Mouse (Mus musculus) lung, postnatal 36 days (tissue): ENCODE measurements around the gene Rab36.

Experiments used
- DNase-seq: peaks from one replicate; pipeline ENCODE4 v3.0.0; 2022; ENCODE audit warnings: mixed read lengths

The Rab36 gene

GRCm38 (mm10) chr10:75070281-75070976 lies 33.6 kb downstream of the Rab36 start:
- DNase-seq = no peak

- peak; percentile 56 for DNase-seq
Measured at GRCm38 (mm10) chr10:75075665-75076064, 38.8 kb downstream of the Rab36 start.

- no peak for DNase-seq
Measured at GRCm38 (mm10) chr10:75078174-75079128, 41.6 kb downstream of the Rab36 start.

- DNase-seq = no peak
Measured at GRCm38 (mm10) chr10:75085330-75085729, 48.5 kb downstream of the Rab36 start.

GRCm38 (mm10) chr10:75088471-75088870 lies 51.6 kb downstream of the Rab36 start:
- DNase-seq = no peak

- DNase-seq = peak; percentile 54
Measured at GRCm38 (mm10) chr10:75091478-75092152, 54.8 kb downstream of the Rab36 start.

GRCm38 (mm10) chr10:75093252-75093987 lies 56.6 kb downstream of the Rab36 start:
- DNase-seq = peak; percentile 29

- DNase-seq = no peak
Measured at GRCm38 (mm10) chr10:75094338-75094737, 57.5 kb downstream of the Rab36 start.

GRCm38 (mm10) chr10:75095216-75095615 lies 58.4 kb downstream of the Rab36 start:
- DNase-seq = no peak

GRCm38 (mm10) chr10:75098446-75099183 lies 61.8 kb downstream of the Rab36 start:
- DNase-seq = peak; percentile 59

GRCm38 (mm10) chr10:75100298-75100697 lies 63.4 kb downstream of the Rab36 start:
- no peak for DNase-seq

- no peak for DNase-seq
Measured at GRCm38 (mm10) chr10:75103502-75103901, 66.6 kb downstream of the Rab36 start.
